Mouse (Mus musculus) hindbrain, embryonic 13.5 days (tissue): ENCODE data around the gene Cnfn. TPM values are rescaled to one million over a fixed set of nuclear protein-coding genes. Genes with fewer than 3 reads are reported as not detected.

ENCODE experiments used
- ATAC-seq: fragments of 200-750 bp; cut with Nextera tagmentation; 2 replicates; pipeline ENCODE4 v1.8.0; 2017; ENCODE audit warnings: moderate TSS enrichment; ENCODE audit not compliant: low FRiP score
- H3K27ac ChIP-seq: fragments of 300-500 bp; sonication (generic); 2 replicates; pipeline ENCODE4 v1.5.1; 2015; ENCODE audit warnings: inconsistent platforms, mild to moderate bottlenecking, moderate library complexity
- H3K27me3 ChIP-seq: fragments of 300-500 bp; sonication (generic); 2 replicates; pipeline ENCODE4 v1.6.1; 2015; ENCODE audit warnings: mild to moderate bottlenecking, inconsistent platforms
- H3K36me3 ChIP-seq: fragments of 300-500 bp; sonication (generic); 2 replicates; pipeline ENCODE4 v1.6.1; 2015; ENCODE audit warnings: mild to moderate bottlenecking, inconsistent platforms
- H3K4me1 ChIP-seq: fragments of 300-500 bp; sonication (generic); replicated peaks from 2 replicates; pipeline ENCODE4 v1.6.1; 2015; ENCODE audit warnings: inconsistent platforms
- H3K4me2 ChIP-seq: fragments of 300-500 bp; sonication (generic); 2 replicates; pipeline ENCODE4 v1.6.1; 2015; ENCODE audit warnings: inconsistent platforms, mild to moderate bottlenecking, moderate library complexity
- H3K4me3 ChIP-seq: fragments of 300-500 bp; sonication (generic); 2 replicates; pipeline ENCODE4 v1.5.1; 2015; ENCODE audit warnings: mild to moderate bottlenecking, inconsistent platforms
- H3K9ac ChIP-seq: fragments of 300-500 bp; sonication (generic); 2 replicates; pipeline ENCODE4 v1.6.1; 2015; ENCODE audit warnings: mild to moderate bottlenecking, inconsistent platforms
- H3K9me3 ChIP-seq: fragments of 300-500 bp; sonication (generic); 2 replicates; pipeline ENCODE4 v1.6.1; 2016; ENCODE audit warnings: inconsistent platforms
- WGBS: fragments of 180-500 bp; shearing (Covaris S2); methylation state at CpG from one replicate; pipeline ENCODE4 v1.1.7; 2015; 5-methylcytosine and 5-hydroxymethylcytosine counted together
- polyA plus RNA-seq: library from polyadenylated mRNA; unstranded; fragments of >200 nt; fragmentation: Nextera tagmentation; extraction: Ambion mirVana; gene quantifications from 2 replicates; pipeline ENCODE4 v1.2.1, GENCODE M21; 2015

The Cnfn gene
- polyA plus RNA-seq, 1 experiment from 2014 or later: not detected

DNA sequence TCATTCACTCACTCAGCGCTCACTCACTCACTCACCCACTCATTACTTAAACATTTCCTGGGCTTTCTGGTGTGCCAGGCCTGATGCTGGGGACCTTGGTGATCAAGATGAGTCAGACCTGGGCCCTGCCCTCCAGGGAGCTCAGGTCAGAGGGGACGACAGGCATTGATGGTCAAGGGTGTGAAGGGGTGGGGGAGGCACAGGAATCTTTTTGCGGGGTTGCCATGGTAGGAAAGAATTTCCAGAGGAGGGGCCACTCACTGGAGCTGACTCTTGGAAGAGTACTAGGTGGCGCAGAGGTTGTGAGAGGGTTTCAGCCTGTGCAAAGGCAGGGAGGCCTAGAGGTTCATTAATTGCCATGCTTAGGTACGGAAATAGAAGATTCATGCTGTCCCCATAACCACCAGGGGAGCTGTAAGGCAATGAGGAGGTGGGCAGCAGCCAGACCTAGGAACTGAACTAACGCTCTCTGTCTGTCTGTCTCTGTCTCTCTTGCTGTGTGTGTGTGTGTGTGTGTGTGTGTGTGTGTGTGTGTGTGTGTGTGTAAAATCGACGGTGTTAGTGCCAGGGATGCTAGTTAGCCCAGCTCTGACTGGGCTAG lies 7.7 kb upstream of the Cnfn start:
- H3K9ac ChIP-seq: peak overlapping the region; percentile 58

DNA sequence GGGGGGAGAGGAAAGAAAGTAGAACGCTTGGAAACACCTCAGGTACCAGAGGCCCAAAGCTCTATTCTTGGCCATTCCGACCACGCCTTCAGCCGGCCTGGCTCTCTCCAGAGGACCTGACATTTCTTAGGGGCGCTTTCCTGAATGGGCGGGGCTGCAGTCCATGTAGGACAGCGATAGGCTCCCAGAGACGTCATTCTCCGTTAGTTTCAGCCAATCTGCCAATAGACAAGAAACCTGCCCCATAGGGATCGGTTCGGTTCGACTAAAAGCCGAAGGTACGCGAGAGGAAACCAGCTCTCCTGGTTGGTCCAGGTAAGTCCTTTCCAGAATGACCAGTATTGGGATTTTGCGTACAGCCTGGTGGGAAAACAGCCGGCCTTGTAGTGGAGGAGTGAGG lies 7.0 kb upstream of the Cnfn start:
- H3K27me3 ChIP-seq: peaks cover 8% of the 10 kb centered on the region
- H3K27ac ChIP-seq: no peak overlapping the region
- H3K4me2 ChIP-seq: peak overlapping the region; percentile 52
- peak overlapping the region; percentile 35 for H3K4me3 ChIP-seq
- 0 out of 2 replicates have a peak overlapping the region, but pooled peaks have one; percentile 58 for H3K9ac ChIP-seq
- H3K4me1 ChIP-seq: peaks cover 24% of the 10 kb centered on the region
- 6% methylated on average over 17 of the region's 17 CpGs for WGBS
- no peaks in the 10 kb centered on the region for H3K9me3 ChIP-seq
- peaks cover 13% of the 10 kb centered on the region for H3K36me3 ChIP-seq
- ATAC-seq: peak; percentile 63; the same call in 1 of the 2 replicates

More for the DNA sequence above, 7.7 kb upstream of the Cnfn start:
- H3K27me3 ChIP-seq: peaks cover 8% of the 10 kb centered on the region
- H3K36me3 ChIP-seq: peaks cover 20% of the 10 kb centered on the region
- peak overlapping the region; percentile 52 for H3K4me2 ChIP-seq
- 43% methylated on average over 8 of the region's 8 CpGs for WGBS
- H3K4me3 ChIP-seq: peak overlapping the region; percentile 35
- no peak; the same call in 1 of the 2 replicates for ATAC-seq
- peaks cover 24% of the 10 kb centered on the region for H3K4me1 ChIP-seq
- H3K27ac ChIP-seq: no peak overlapping the region
- no peaks in the 10 kb centered on the region for H3K9me3 ChIP-seq

DNA sequence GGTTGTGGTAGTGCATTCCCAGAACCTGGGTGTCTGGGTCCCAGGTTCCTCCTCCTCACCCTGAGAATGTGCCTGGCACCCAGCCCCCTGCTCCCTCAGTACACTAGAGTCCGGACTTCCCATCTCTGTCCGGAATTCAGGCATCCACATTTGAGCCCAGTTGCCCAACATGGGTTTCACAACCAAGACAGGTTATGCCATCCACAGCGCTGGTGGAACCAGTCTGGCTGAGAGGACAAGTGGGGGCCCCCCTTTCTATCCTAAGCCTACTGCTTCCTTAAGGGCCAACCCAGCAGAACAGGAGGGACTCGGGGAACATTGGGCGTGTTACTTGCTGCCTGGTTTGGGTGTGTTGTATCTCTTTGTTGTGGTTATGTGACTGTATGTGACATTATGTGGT lies 2.9 kb upstream of the Cnfn start:
- H3K27ac ChIP-seq: no peak overlapping the region
- no peak overlapping the region for H3K4me3 ChIP-seq
- no peak overlapping the region for H3K9ac ChIP-seq
- H3K4me1 ChIP-seq: peaks cover 18% of the 10 kb centered on the region
- H3K27me3 ChIP-seq: peaks cover 31% of the 10 kb centered on the region
- no peaks in the 10 kb centered on the region for H3K9me3 ChIP-seq
- H3K4me2 ChIP-seq: no peak overlapping the region
- WGBS: 95% methylated on average over 5 of the region's 5 CpGs
- no peaks in the 10 kb centered on the region for H3K36me3 ChIP-seq
- ATAC-seq: no peak

DNA sequence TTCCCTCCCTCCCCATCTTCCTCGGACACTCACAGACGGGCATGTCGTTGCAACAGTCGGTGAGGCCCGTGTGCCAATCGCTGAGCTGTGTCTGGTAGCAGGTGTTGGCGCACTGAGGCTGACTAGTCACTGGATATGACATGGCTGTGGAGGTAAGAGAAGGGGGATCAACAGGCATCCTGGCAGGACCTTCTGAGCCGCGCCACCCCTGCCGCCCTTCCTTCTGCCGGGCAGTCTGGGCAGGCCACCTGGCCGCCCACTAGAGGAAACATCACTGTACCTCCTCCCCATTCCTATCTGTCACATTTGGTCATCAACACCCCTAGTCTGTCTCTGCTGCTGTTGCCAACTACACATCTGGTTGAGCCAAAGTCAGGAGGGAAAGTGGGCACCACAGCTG lies 1.2 kb downstream of the Cnfn start:
- Histone ChIP-seq H3K4me1 (peaks cover 31% of the 10 kb centered on the region), H3K9ac (no peak overlapping the region), H3K4me3 (no peak overlapping the region), H3K27ac (no peak overlapping the region), H3K4me2 (no peak overlapping the region), H3K9me3 (no peaks in the 10 kb centered on the region), H3K27me3 (peaks cover 55% of the 10 kb centered on the region), H3K36me3 (peaks cover 14% of the 10 kb centered on the region)
- ATAC-seq: no peak
- 26% methylated on average over 12 of the region's 12 CpGs for WGBS

DNA sequence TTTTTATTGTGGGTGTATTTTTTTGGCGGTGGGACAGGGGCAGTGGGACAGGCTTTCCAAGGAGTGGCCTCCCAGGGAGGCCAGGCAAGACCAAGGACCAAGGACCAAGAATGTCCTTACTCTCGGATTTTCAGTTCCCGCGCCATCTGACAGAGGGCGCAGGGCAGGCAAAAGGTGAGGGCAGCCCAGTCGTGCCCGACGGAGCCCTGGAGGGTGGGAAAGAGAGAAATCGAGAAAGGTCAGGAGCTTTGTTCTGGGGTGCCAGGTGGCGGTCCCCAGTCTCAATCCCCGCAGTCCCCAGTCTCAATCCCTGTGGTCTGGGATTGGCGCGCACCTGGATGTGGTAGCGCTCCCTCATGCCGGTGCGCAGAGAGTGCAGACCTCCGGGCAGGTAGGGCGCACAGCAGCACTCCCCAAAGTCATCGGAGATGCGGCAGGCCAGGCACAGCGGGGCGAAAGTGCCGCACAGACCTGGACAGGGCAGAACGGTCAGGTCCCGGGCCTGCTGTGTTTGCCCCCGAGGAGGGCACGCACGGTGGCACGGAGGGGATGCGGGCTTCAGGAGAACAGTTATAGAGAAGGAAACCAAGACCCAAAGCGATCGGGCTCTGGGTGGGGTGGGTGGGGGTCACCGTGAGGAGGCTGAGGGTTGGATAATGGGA lies 1.8 kb downstream of the Cnfn start:
- ATAC-seq: no peak
- 2% methylated on average over 33 of the region's 33 CpGs for WGBS
- Histone ChIP-seq H3K36me3 (peaks cover 20% of the 10 kb centered on the region), H3K4me3 (peak overlapping the region; percentile 5; the same call in 1 of the 2 replicates), H3K4me2 (peak overlapping the region; percentile 33), H3K9me3 (no peaks in the 10 kb centered on the region), H3K4me1 (peaks cover 31% of the 10 kb centered on the region), H3K9ac (0 out of 2 replicates have a peak overlapping the region, but pooled peaks have one; percentile 13), H3K27me3 (peaks cover 55% of the 10 kb centered on the region), H3K27ac (no peak overlapping the region)

DNA sequence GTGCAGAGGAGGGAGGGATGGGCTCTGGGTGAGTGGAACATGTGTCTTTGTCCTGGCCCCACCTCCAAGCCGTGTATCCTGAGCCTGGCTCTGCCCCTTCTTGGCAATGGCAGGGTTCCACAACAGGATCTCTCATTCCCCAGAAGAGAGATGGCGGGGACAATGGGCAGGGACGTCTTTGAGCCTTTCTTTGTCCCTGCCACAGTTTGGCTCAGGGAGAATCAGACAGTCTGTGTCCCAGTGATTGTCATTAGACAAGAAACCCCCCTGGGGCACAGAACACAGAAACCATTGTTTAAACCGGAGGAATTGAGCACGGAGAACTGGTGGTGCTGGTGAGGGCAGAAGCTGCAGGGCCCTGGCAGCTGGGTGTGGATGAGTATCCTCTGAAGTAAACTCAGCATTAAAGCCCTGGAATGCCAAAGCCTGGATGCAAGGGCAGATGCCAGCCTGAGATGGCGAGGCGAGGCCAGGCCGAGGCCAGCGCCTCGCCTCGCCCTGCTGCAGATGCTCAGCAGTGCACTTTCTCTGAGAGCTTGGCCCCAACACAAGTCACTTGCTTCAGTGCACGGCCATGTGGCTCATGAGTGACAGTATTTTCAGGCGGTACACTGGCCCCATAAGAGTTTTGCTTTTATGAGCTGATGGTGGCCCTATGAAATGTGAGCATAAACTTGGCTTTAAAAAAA lies 3.4 kb downstream of the Cnfn start:
- Histone ChIP-seq H3K36me3 (peaks cover 36% of the 10 kb centered on the region), H3K27ac (peak overlapping the region; percentile 74), H3K4me3 (no peak overlapping the region), H3K4me2 (no peak overlapping the region), H3K27me3 (peaks cover 55% of the 10 kb centered on the region), H3K4me1 (peaks cover 31% of the 10 kb centered on the region), H3K9me3 (no peaks in the 10 kb centered on the region), H3K9ac (peak overlapping the region; percentile 62)
- WGBS: 20% methylated on average over 13 of the region's 13 CpGs
- peak; percentile 44; the same call in 1 of the 2 replicates for ATAC-seq

DNA sequence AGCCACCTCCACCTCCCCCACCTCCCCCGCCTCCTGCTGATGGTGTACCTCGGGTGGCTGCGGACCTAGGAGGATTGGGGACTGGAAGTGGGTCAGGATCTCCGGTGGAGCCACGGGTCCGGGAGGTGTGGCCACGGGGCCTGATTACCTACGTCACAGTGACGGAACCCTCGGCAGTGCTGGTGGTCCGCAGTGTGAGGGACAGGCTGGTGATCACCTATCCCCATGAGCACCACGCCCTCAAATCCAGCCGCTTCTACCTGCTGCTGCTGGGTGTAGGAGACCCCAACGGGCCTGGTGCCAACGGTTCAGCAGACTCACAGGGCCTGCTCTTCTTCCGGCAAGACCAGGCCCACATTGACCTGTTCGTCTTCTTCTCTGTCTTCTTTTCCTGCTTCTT lies 5.9 kb downstream of the Cnfn start:
- 95% methylated on average over 17 of the region's 17 CpGs for WGBS
- Histone ChIP-seq H3K4me2 (no peak overlapping the region), H3K4me3 (no peak overlapping the region), H3K9me3 (no peaks in the 10 kb centered on the region), H3K27me3 (peaks cover 36% of the 10 kb centered on the region), H3K36me3 (peaks cover 60% of the 10 kb centered on the region), H3K27ac (no peak overlapping the region), H3K9ac (no peak overlapping the region), H3K4me1 (peaks cover 43% of the 10 kb centered on the region)
- no peak for ATAC-seq

DNA sequence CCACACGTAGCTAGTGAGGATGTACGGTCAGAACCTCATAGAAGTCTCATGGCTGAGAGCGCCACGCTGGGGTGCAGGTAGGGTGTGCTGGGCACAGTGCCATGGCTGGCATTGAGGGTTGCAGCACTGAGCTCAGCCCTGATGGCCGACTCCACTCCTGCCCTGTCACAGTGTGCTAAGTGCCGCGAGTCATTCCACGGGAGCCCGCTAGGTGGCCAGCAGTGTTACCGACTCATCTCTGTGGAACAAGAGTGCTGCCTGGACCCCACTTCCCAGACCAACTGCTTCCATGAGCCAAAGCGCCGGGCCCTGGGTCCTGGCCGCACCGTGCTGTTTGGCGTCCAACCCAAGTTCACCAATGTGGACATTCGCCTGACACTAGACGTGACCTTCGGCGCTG lies 6.4 kb downstream of the Cnfn start:
- Histone ChIP-seq H3K4me1 (peaks cover 48% of the 10 kb centered on the region), H3K9me3 (no peaks in the 10 kb centered on the region), H3K27me3 (peaks cover 31% of the 10 kb centered on the region), H3K9ac (no peak overlapping the region), H3K36me3 (peaks cover 60% of the 10 kb centered on the region), H3K4me3 (no peak overlapping the region), H3K27ac (no peak overlapping the region), H3K4me2 (no peak overlapping the region)
- 90% methylated on average over 19 of the region's 19 CpGs for WGBS
- no peak for ATAC-seq

DNA sequence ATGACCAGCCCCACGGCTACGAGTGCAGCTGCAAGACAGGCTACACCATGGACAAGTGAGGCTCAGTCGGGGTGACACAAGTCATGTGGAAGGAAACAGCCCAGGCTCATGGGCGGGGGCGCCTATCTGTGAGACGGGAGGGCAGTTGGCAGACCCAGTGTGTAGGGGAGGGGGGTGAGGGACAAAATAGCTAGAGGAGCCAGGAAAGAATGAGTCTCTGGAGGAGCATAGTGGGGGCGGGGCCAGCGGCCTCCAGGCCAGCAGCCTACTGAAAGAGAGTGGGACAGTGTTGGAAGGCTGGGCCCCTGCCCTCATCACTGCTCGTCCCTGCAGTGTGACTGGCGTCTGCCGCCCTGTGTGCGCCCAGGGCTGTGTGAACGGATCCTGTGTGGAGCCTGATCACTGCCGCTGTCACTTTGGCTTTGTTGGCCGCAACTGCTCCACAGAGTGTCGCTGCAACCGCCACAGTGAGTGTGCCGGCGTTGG lies 10.8 kb downstream of the Cnfn start:
- Histone ChIP-seq H3K27ac (peak overlapping the region; percentile 67), H3K36me3 (peaks cover 90% of the 10 kb centered on the region), H3K27me3 (no peaks in the 10 kb centered on the region), H3K9me3 (no peaks in the 10 kb centered on the region), H3K4me3 (no peak overlapping the region), H3K4me1 (peaks cover 17% of the 10 kb centered on the region), H3K9ac (peak overlapping the region; percentile 43; the same call in 1 of the 2 replicates), H3K4me2 (peak overlapping the region; percentile 15; the same call in 1 of the 2 replicates)
- WGBS: 37% methylated on average over 19 of the region's 19 CpGs
- ATAC-seq: peak; percentile 76

DNA sequence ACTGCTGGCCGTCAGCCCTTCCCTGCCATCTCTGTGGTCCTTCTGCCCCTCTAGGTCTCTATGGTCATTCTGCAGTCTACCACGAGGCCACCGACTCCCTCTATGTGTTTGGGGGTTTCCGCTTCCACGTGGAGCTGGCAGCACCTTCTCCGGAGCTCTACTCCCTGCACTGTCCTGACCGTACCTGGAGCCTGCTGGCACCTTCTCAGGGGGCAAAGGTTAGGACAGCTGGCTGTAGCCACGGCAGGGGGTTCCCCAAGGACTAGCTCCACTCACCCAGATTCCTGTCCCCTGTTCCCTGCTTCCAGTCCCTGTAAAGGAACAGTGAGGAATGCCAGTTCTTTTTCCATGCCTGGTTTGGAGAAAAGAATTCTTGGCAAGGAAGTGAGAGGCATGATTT lies 20.7 kb downstream of the Cnfn start:
- Histone ChIP-seq H3K27me3 (no peaks in the 10 kb centered on the region), H3K4me2 (no peak overlapping the region), H3K9ac (no peak overlapping the region), H3K4me1 (no peaks in the 10 kb centered on the region), H3K9me3 (0 out of 2 replicates have a peak, but pooled peaks cover 10% of the 10 kb centered on the region), H3K36me3 (peaks cover 99% of the 10 kb centered on the region), H3K4me3 (no peak overlapping the region), H3K27ac (no peak overlapping the region)
- 97% methylated on average over 8 of the region's 8 CpGs for WGBS
- ATAC-seq: no peak

DNA sequence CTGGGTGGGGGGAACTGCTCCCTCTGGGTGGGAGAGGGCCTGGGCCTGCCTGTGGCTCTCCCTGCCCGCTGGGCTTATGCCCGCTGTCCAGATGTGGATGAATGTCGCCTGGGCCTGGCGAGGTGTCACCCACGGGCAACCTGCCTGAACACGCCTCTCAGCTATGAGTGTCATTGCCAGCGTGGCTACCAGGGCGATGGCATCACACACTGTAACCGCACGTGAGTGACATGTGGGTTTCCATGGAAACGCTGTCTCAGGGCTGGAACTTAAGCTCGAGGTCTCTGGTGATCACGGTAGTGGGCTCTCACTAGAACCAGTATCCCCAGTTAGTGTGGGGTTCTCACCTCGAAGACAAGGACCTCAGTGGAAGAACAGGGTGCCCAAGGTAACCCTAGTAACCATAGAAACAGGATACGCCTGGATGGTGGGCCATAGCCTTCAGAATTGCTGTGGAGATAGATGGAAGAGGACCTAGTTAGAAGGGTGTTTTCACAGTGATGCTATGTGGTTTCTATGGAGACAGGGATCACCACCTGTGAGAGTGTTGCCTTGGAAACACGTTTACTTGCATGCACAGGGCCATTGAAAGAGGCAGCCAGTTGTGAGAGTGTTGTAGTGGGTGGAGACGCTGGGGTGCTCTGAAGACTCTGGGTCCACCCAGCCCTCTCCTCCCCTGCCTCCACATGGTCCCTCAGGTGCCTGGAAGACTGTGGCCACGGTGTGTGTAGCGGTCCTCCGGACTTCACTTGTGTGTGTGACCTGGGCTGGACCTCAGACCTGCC lies 28.3 kb downstream of the Cnfn start:
- Histone ChIP-seq H3K27ac (no peak overlapping the region), H3K4me2 (no peak overlapping the region), H3K4me1 (peaks cover 8% of the 10 kb centered on the region), H3K4me3 (no peak overlapping the region), H3K9ac (no peak overlapping the region), H3K27me3 (no peaks in the 10 kb centered on the region), H3K36me3 (peaks cover 91% of the 10 kb centered on the region), H3K9me3 (no peaks in the 10 kb centered on the region)
- 72% methylated on average over 20 of the region's 20 CpGs for WGBS
- peak; percentile 23; the same call in 1 of the 2 replicates for ATAC-seq
